Mouse (Mus musculus) brain, adult 2 months (tissue): ENCODE measurements around the gene Olfr1106.

ENCODE experiments used
- DNase-seq: peaks from one replicate; pipeline ENCODE4 v3.0.0; 2011; ENCODE audit warnings: low read depth, low spot score

Olfr1106 gene

DNA sequence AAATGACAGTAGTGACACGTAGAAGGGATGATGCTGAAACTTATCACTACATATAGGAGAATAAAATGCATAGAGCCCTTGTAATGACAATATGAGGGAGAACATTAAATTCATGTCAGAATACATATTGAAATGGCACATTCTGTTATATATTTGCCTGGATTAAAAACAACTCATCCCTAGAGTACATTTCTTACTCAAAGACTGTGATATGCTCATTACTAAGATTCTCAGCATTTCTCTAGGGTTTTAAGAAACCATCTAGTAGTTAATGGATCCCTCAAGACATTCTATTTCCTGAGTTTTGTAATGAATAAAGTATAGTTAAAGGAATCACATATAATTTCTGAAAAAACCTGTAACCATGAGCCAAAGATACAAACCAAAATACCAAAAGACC, at the start of gene Olfr1106:
TSS of gene Olfr1106 (minus strand) at position 101 of the 400 bp plus-strand sequence.
- no peak for DNase-seq

DNA sequence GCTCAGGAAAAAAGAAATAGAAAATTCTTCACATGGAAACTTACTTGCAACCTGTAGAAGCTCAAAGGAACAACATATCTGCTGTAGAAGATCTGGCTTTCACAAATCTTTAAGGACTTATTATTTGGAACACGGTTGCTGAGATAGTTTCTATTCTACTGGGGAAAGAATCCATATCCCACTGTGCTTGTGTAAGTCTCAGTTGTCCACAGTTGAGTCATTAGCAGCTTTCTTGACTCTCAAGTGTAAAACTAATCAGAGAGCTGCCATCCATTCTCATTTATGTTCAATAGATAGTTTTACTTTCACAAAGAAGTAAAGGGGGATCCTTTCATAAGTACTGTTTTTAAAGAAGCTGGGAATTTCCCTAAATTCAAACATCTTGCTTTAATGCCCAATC, 43.8 kb upstream of the Olfr1106 start, which contains the start of gene Olfr1109:
TSS of gene Olfr1109 (minus strand) at position 101 of the 400 bp plus-strand sequence.
- DNase-seq: no peak

DNA sequence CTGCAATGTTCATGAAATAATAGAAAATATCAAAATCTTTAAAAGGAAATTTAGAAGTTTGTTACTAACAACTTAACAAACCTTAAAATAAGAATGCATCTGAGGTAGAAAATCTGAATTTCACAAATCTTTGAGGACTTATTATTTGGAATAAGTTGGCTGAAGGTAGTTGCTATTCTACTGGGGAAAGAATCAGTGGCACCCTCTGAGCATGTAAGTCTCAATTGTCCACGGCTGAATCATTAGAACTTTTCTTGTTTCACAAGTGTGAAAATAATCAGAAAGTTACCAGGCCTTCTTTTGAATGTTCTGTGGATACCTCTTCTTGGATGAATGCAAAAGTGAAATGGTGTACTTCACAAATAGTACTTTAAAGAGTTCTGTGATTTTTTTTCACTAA, 23.6 kb upstream of the Olfr1106 start, which contains the start of gene Olfr1107:
TSS of gene Olfr1107 (minus strand) at position 101 of the 400 bp plus-strand sequence.
- DNase-seq: no peak

DNA sequence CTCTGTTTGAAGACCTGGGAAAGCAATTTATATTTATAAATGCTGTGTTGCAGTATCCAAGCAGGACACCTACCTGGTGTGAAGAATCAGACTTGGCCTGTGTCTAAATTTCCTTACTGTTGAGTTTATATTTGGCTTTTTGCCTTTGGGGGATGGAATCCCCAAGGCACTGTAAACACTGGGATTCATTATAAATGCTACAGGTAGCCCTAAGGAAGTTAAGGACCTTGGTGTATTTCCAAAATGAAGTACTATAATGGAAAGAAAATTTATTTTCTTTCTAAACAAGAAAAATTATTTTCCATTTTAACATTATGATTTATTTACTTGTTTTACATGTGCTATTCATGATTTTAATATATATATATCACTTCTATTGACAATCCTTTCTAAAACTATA, 15.6 kb downstream of the Olfr1106 start, which contains the start of gene Olfr1105:
TSS of gene Olfr1105 (minus strand) at position 101 of the 400 bp plus-strand sequence.
- DNase-seq: no peak

DNA sequence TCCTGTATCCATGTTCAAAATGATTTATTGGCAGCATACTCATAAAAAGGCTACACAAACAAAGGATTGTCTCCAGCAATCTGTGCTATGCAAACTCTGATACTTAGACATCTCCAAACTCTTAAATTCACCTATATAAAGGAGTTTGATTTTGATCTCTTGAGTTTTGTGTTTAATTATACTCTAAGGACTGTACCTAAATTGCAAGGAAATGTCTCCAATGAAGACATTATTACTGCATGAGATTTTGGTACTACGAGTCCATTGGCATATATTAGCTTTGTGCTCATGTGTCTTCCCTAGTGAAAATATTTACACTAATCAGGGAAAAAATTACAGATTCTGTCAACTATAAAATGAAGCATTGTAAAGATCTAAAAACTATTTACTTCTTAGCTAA, 25.1 kb downstream of the Olfr1106 start, which contains the start of gene Olfr1104:
TSS of gene Olfr1104 (minus strand) at position 101 of the 400 bp plus-strand sequence.
- DNase-seq: no peak

DNA sequence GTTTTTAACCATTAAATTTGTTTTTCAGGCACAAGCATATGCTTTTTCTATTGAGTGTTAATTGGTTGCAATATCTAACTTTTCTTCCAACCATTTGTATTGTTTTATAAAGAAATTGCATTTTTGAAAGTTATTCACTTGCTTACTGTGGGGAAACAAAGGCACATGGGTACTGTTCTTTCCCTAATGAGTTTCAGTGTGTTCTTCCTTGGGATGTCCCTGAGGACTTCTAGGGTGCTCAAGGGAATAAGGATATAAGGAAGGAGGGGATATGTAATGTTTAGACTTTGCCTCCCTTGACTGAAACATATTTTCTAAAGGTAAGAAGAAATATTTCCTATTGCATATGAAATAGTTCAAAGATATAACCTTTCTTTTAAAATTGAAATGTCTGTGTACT, 54.0 kb downstream of the Olfr1106 start, which contains the start of gene Olfr1102:
TSS of gene Olfr1102 (plus strand) at position 301 of the 400 bp plus-strand sequence.
- no peak for DNase-seq
